Mouse (Mus musculus) lung, postnatal 25 days (tissue): ENCODE measurements around the gene Gfap.

Source experiments
- DNase-seq: peaks from one replicate; pipeline ENCODE4 v3.0.0; 2022; ENCODE audit warnings: low spot score

Gene Gfap

DNA sequence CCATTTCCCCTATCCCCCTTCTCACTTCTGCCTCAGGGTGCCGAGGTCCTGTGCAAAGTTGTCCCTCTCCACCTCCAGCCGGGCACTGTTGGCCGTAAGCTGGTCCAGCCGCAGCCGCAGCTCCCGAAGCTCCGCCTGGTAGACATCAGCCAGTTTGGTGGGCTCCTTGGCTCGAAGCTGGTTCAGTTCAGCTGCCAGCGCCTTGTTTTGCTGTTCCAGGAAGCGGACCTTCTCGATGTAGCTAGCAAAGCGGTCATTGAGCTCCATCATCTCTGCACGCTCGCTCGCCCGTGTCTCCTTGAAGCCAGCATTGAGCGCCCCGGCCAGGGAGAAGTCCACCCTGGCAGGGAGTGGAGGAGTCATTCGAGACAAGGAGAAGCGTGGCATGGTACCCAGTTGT is 4.1 kb downstream of the Gfap start:
- DNase-seq: no peak

DNA sequence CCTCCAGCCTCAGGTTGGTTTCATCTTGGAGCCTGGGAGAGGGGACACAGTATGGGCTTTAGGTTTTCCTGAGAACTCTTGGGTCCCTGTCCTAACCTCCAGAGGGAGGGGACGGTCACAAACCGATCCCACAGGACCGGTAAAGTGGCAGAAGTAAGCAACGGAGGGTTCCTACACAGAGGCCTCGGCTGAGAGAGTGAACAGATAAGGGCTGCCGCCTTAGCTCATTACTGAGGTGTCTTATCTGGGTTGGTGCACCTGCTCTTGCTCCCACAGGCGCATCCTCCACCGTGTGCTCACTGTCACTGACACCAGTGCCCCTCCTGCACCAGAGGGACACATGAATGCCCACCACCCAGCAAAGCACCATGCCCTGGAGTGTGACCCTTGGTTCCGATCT is 4.9 kb downstream of the Gfap start:
- DNase-seq: no peak

DNA sequence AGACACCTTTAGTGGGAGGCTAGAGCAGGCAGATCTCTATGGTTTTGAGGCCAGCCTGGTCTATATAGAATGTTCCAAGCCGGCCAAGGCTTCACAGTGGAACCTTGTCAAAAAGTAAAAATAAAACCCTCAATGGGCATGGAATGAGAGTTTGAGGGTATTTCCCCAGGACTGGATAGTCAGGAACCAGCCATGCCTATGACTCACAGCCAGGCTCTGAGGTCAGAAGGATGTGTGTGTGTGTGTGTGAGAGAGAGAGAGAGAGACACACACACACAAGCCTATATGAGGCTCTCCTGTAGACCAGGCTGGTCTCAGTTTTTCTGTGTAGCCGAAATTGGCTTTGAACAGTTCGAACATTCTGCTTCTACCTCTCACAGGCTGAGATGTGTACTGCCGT is 6.0 kb downstream of the Gfap start:
- no peak for DNase-seq

- peak; percentile 85 for DNase-seq
These were observed 7.6 kb downstream of the Gfap start for GRCm38 (mm10) chr11:102893015-102893651.

GRCm38 (mm10) chr11:102890096-102890495 is 10.6 kb downstream of the Gfap start:
- DNase-seq: no peak

DNA sequence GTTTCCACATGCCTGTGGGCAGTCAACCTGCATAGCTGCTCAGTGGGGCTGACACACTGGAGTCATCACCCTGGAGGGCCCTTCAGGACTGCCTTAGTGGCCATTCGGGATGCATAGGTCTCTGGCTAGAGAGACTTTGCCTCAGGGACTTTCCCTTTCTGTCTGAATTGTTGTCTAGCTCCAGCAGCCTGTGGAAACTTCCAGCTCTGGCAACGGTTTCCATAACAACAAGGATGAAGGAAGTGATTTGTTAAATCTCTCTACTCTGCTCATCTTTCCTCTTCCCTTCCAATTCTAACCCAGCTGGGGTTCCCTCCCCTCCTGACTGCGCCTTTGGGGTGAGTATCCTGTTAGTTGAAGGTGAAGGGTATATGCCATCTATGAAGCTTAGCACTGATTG is 12.6 kb downstream of the Gfap start:
- DNase-seq: no peak

GRCm38 (mm10) chr11:102887433-102887832 is 13.3 kb downstream of the Gfap start:
- DNase-seq: no peak

DNA sequence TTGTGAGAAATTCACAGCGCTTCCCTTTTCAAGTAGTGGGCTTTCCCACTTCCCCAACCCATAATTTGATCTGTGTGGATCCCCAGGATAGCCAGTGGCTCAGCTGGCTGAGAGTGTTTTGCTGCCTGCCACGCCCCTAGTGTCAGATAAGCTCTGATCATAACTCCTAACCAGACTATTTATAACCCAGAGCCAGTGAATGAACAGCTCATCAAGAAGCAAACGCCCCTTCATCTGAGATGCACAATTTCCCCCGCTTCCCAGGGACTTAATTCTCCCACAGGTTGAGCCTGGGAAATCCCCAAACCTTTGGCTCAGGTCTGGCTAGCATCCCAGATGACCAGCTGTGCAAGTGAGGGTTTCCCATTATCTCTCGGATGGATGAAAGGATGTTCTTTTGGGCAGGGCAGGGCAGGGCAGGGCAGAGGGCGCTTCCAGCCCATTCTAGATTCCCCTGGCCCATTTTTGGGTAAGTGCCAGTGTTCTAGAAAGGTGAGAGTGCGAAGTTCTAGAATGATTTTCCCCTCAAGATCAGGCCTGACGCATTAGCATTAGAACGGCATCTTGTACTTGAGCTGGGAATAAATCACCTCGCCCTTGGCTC is 16.0 kb downstream of the Gfap start, which contains the start of gene Fam187a:
TSS of gene Fam187a (plus strand) at position 554 of the 604 bp plus-strand sequence.
- DNase-seq: no peak

- DNase-seq: no peak
These were observed 19.2 kb downstream of the Gfap start for GRCm38 (mm10) chr11:102881314-102882198.

DNA sequence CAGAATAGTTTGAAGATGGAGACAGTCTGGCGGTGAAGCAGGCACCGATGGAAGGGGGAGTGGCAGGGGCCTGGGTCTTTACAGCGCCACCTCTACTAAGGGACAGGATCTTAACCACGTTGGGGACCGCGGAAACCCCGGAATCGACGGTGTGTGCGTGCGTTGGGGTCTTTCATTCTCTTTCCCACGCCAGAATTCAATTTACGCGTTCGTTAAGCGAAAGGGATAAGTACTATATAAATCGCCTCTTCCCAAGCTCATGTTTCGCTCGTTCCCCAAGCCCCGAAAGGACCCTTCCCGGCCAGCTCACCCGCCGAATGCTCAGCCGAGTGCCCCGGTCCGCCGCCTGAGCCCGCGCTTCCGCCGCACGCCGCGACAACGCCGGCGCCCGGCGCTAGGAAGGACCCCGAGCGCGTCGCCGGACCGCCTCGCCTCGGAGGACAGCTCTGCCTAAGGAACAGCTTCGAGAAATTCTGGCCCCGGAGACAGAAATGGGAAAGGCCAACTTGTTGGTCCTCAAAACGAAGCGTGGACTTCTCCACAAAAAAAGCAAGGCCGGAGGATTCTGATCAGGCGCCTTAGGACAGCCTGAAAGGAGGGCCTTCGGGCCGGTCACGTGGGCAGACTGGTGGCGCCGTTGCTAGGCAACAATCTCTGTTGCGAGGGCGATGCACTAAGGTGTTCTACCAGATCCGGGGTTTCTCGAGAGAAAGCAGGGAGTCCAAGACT is 20.0 kb downstream of the Gfap start, which contains the start of the genes Eftud2 and Ccdc103:
TSS of gene Eftud2 (minus strand) at position 401 of the 729 bp plus-strand sequence.
TSS of gene Ccdc103 (plus strand) at position 620 of the 729 bp plus-strand sequence.
- DNase-seq: peak; percentile 92

DNA sequence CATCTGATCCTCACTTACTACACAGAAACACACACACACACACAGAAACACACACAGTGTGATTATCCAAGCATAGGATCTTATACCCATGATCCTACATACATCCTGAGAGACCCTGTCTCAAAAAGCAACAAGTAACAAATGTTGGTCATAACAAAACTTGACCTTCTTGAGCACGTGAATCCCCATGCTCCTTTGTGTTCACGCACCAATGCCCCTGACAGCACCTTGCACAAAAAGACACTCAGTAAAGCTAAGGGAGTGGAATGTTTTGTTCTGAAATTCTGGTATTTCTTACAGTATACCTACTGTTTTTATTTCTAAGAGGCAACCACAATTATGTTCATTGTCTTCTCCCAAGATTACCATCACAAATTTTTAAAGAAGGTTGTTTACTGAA is 21.2 kb downstream of the Gfap start:
- no peak for DNase-seq

DNA sequence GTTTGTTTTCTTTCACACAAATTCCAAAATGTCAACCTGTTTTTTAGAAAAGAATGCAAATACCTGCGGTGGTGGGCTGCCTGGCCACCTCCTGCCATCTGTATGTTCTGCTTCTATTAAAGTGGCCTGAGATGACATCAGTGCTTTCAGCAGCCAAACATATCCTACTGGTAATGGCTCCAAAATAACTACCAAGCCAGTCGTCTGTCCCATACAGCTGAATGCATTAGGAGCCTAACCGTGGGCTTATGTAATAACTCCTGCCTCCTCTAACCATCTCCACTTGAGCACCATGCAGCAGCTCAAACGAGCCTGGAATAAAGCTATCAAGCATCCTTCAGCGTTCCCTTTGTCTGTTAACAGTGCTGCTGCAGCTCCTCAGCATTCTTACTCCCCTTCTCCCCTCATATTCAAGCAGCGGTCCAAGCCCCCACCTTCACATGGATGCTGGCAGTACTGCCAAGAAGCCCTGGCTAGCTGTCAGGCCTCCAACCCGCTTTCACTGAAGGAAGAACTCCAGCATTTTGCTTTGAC is 25.8 kb downstream of the Gfap start:
- no peak for DNase-seq

GRCm38 (mm10) chr11:102864272-102864671 is 36.4 kb downstream of the Gfap start:
- DNase-seq: peak; percentile 60

- no peak for DNase-seq
These were observed 40.8 kb downstream of the Gfap start for GRCm38 (mm10) chr11:102859933-102860332.

DNA sequence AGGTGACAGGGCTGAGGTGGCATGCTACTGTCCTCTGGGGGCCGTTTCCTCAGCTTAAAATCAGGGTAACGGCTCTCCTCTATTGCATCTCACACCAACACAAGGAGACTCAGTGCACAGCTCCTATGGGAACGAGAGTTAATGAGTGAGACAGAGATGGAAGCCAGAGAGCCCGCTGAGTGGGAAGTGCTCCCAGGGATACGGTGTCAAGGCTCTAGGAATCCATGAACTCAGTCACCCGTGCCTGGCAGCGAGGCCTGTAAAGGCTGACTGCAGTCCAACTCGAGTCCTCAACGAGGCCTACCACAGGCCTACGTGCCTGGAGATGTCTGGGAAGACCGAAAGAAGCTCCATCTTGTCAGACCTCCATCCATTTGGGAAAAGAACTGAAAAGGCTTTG is 41.8 kb downstream of the Gfap start:
- DNase-seq: no peak

- no peak for DNase-seq
These were observed 44.8 kb downstream of the Gfap start for GRCm38 (mm10) chr11:102855941-102856340.

- DNase-seq: no peak
These were observed 47.0 kb downstream of the Gfap start for GRCm38 (mm10) chr11:102853760-102854159.

DNA sequence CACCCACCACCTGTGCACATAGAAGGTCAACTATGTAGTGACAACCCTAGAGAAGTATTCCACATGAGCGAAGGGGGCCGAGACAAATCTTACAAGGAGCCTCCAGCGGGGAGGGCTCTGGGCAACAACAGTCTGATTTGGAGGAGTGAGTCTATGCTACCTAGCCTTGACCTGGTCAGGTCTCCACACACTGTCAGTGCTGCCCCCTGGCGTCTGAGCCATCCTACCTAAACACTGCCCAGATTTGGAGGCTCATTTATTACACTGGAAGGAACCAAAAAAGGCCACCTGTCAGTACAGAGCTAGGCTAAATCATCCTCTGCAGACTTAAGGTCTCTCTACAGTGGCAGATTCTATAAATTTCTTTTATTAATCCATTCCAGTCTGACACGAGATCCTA is 48.8 kb downstream of the Gfap start:
- DNase-seq: peak; percentile 62

GRCm38 (mm10) chr11:102845926-102846325 is 54.8 kb downstream of the Gfap start:
- DNase-seq: no peak

DNA sequence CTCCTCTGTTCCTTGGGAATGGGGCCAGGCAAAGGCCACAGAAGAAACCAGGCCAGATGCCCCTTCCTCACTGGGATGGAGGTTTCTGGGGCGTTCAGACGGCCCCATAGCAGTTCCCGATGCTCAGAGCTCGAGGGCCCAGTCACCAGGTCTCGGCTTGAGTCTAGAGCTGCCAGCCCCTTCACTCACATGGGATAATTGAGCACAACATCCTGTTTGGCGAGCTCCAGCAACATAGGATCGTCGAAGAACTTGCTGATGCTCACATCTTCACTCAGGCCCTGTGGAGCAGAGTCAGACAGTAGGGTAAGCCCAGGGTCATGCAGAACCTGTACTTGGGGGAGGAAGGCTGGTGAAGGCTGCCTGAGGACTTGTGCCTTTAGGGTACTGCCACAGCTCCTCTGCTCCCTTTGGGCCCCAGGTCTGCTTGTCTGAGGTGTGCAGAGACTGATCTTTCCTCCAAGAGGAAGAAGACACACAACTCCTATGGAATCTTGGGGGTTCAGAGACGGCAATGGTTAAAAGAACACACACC is 62.0 kb downstream of the Gfap start:
- DNase-seq: no peak

- DNase-seq: no peak
These were observed 62.6 kb downstream of the Gfap start for GRCm38 (mm10) chr11:102838126-102838525.

- no peak for DNase-seq
These were observed 63.3 kb downstream of the Gfap start for GRCm38 (mm10) chr11:102837385-102837784.
